Mouse (Mus musculus): ENCODE data around the gene Them7. TPM values are rescaled to one million over a fixed set of nuclear protein-coding genes. Genes with fewer than 3 reads are reported as not detected.
A peak's percentile ranks its signal among the peaks of the same experiment; 100 is the strongest.

Them7 gene
- total and polyA plus RNA-seq, 3 experiments, result not detected

DNA sequence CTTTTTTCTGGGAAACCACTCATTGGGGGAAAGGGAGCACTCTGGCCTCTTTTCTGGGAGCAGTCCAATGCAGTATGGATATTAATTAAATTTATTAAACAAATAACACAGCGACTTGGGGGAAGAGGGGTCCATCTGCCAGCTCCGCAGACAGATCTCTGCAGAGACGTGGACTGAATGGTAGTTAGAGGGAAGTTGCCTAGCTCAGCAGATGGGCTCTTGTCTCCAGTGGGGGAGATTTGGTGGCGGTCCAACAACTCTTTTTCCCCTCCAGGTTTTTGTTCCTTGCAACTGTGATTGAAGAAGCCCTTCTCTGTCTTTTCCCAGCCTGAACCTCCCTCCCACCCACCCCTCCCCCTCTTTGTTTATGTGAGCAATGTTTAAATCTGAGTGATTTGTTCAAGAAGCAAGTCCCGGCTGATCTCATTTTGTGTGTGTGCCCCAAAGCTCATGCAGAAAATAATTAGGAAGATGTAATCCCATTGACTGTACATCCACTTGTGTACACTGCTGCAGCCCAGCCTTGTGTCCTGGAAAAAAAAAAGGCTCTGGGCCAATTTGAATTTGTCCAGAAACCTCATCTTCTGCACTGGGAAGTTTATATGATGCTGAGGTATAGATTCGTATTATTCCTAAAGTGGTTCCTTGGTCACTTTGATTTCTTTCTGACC is 58.4 kb downstream of the Them7 start:
- ATAC-seq (ENCODE audit: extremely low read depth, insufficient number of reproducible peaks, low FRiP score, poor library complexity, severe bottlenecking) (no peak), DNase-seq (ENCODE audit: low spot score) (no peak)
- Histone ChIP-seq H3K4me1 (ENCODE audit: insufficient read depth, low read depth, low read length) (no peaks in the 10 kb centered on the region), H3K27me3 (ENCODE audit: insufficient read depth, low read length) (no peaks in the 10 kb centered on the region), H3K36me3 (replicated peaks) (no peaks in the 10 kb centered on the region), H3K4me3 (ENCODE audit: low read depth, low read length) (no peak overlapping the region), H3K9me3 (replicated peaks) (no peaks in the 10 kb centered on the region)
- TF ChIP-seq GATA2 (IDR thresholded peaks at IDR 0.05; ENCODE audit: borderline replicate concordance, low read depth, low read length), result no peak
- no peak for TF ChIP-seq GATA1 (IDR thresholded peaks at IDR 0.05; ENCODE audit: borderline replicate concordance, low read length)
- no peak for TF ChIP-seq TAL1 (conservative IDR thresholded peaks at IDR 0.05; ENCODE audit: low read depth, low read length)
- no peak for TF ChIP-seq CTCF (IDR thresholded peaks at IDR 0.05; ENCODE audit: low read depth, low read length)
- TF ChIP-seq POLR2AphosphoS5 (IDR thresholded peaks at IDR 0.05; ENCODE audit: insufficient replicate concordance, low read depth, low read length), result no peak

- DNase-seq (ENCODE audit: low spot score) (no peak), ATAC-seq (ENCODE audit: extremely low read depth, insufficient number of reproducible peaks, low FRiP score, poor library complexity, severe bottlenecking) (no peak)
- Histone ChIP-seq H3K27me3 (ENCODE audit: insufficient read depth, low read length) (no peaks in the 10 kb centered on the region), H3K9me3 (replicated peaks) (no peaks in the 10 kb centered on the region), H3K4me3 (ENCODE audit: low read depth, low read length) (no peak overlapping the region), H3K4me1 (ENCODE audit: insufficient read depth, low read depth, low read length) (no peaks in the 10 kb centered on the region), H3K36me3 (replicated peaks) (no peaks in the 10 kb centered on the region)
- no peak for TF ChIP-seq CTCF (IDR thresholded peaks at IDR 0.05; ENCODE audit: low read depth, low read length)
- no peak for TF ChIP-seq TAL1 (conservative IDR thresholded peaks at IDR 0.05; ENCODE audit: low read depth, low read length)
- no peak for TF ChIP-seq GATA2 (IDR thresholded peaks at IDR 0.05; ENCODE audit: borderline replicate concordance, low read depth, low read length)
- no peak for TF ChIP-seq POLR2AphosphoS5 (IDR thresholded peaks at IDR 0.05; ENCODE audit: insufficient replicate concordance, low read depth, low read length)
Measured at GRCm38 (mm10) chr2:105283811-105284210, 59.7 kb downstream of the Them7 start.

- H3K27me3 ChIP-seq (ENCODE audit: insufficient read depth, low read length), result no peaks in the 10 kb centered on the region
- TF ChIP-seq CTCF (IDR thresholded peaks at IDR 0.05; ENCODE audit: low read depth, low read length), result no peak
- no peak for TF ChIP-seq TAL1 (conservative IDR thresholded peaks at IDR 0.05; ENCODE audit: low read depth, low read length)
- no peak for TF ChIP-seq GATA2 (IDR thresholded peaks at IDR 0.05; ENCODE audit: borderline replicate concordance, low read depth, low read length)
- no peak for TF ChIP-seq GATA1 (IDR thresholded peaks at IDR 0.05; ENCODE audit: borderline replicate concordance, low read length)
- no peak for TF ChIP-seq POLR2AphosphoS5 (IDR thresholded peaks at IDR 0.05; ENCODE audit: insufficient replicate concordance, low read depth, low read length)
- DNase-seq (ENCODE audit: low spot score) (no peak), ATAC-seq (ENCODE audit: extremely low read depth, insufficient number of reproducible peaks, low FRiP score, poor library complexity, severe bottlenecking) (no peak)
- no peak overlapping the region for H3K4me3 ChIP-seq (ENCODE audit: low read depth, low read length)
- H3K9me3 ChIP-seq (replicated peaks), result no peaks in the 10 kb centered on the region
- no peaks in the 10 kb centered on the region for H3K4me1 ChIP-seq (ENCODE audit: insufficient read depth, low read depth, low read length)
- H3K36me3 ChIP-seq (replicated peaks), result no peaks in the 10 kb centered on the region
Measured at GRCm38 (mm10) chr2:105284855-105285254, 60.7 kb downstream of the Them7 start.

DNA sequence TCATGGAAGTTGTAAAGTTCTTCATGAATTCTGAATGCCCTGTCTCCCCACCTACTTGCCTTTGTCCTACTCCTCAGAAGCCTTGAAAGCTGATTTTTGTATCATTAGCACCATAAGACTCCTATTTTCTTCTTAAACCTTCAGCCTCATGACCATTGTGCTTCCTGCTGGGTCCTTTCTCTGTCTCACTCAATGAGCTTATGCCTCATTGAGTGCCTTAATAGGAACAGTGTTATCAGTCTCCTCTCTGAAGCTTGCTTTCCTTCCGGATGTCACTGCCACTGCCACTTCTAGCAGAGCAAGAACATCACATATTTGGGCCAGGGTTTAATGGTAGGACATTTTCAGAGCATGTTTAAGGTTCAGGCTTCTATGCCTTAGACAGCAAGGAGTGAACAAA is 71.7 kb downstream of the Them7 start:
- Histone ChIP-seq H3K9me3 (replicated peaks) (no peaks in the 10 kb centered on the region), H3K4me1 (ENCODE audit: insufficient read depth, low read depth, low read length) (no peaks in the 10 kb centered on the region), H3K4me3 (ENCODE audit: low read depth, low read length) (no peak overlapping the region), H3K36me3 (replicated peaks) (no peaks in the 10 kb centered on the region), H3K27me3 (ENCODE audit: insufficient read depth, low read length) (no peaks in the 10 kb centered on the region)
- TF ChIP-seq CTCF (IDR thresholded peaks at IDR 0.05; ENCODE audit: low read depth, low read length) (no peak), GATA2 (IDR thresholded peaks at IDR 0.05; ENCODE audit: borderline replicate concordance, low read depth, low read length) (no peak), GATA1 (IDR thresholded peaks at IDR 0.05; ENCODE audit: borderline replicate concordance, low read length) (no peak), POLR2AphosphoS5 (IDR thresholded peaks at IDR 0.05; ENCODE audit: insufficient replicate concordance, low read depth, low read length) (no peak), TAL1 (conservative IDR thresholded peaks at IDR 0.05; ENCODE audit: low read depth, low read length) (no peak)
- no peak for ATAC-seq (ENCODE audit: extremely low read depth, insufficient number of reproducible peaks, low FRiP score, poor library complexity, severe bottlenecking)
- DNase-seq (ENCODE audit: low spot score), result no peak

DNA sequence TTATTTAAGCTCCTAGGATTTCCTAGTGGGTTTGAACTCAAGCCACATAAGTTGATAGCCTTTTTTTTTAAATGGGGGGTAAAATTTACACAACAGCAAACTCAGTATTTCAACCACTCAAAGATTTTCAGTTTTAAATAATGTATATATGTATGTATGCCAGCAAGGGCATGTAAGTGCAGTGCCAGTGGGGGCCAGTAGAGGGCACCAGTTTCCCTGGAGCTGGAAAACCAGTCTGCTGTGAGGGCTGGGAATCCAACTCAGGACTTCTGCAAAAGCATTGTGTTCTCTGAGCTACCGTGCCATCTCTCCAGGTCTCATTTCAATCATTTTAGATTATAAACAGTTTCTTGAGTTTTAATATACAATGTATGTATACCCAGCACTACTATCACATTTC is 74.8 kb downstream of the Them7 start:
- TF ChIP-seq CTCF (IDR thresholded peaks at IDR 0.05; ENCODE audit: low read depth, low read length), result peak; percentile 54; the same call in 1 of the 2 replicates
- TF ChIP-seq TAL1 (conservative IDR thresholded peaks at IDR 0.05; ENCODE audit: low read depth, low read length), result no peak
- ATAC-seq (ENCODE audit: extremely low read depth, insufficient number of reproducible peaks, low FRiP score, poor library complexity, severe bottlenecking), result no peak
- Histone ChIP-seq H3K36me3 (replicated peaks) (no peaks in the 10 kb centered on the region), H3K27me3 (ENCODE audit: insufficient read depth, low read length) (peaks cover 2% of the 10 kb centered on the region; the same call in 1 of the 2 replicates), H3K4me1 (ENCODE audit: insufficient read depth, low read depth, low read length) (no peaks in the 10 kb centered on the region), H3K9me3 (replicated peaks) (no peaks in the 10 kb centered on the region), H3K4me3 (ENCODE audit: low read depth, low read length) (no peak overlapping the region)
- DNase-seq (ENCODE audit: low spot score), result no peak

- DNase-seq (ENCODE audit: low spot score), result no peak
- no peak for ATAC-seq (ENCODE audit: extremely low read depth, insufficient number of reproducible peaks, low FRiP score, poor library complexity, severe bottlenecking)
- Histone ChIP-seq H3K9me3 (replicated peaks) (no peaks in the 10 kb centered on the region), H3K36me3 (replicated peaks) (no peaks in the 10 kb centered on the region), H3K4me1 (ENCODE audit: insufficient read depth, low read depth, low read length) (no peaks in the 10 kb centered on the region), H3K27me3 (ENCODE audit: insufficient read depth, low read length) (peaks cover 2% of the 10 kb centered on the region; the same call in 1 of the 2 replicates), H3K4me3 (ENCODE audit: low read depth, low read length) (no peak overlapping the region)
- no peak for TF ChIP-seq GATA2 (IDR thresholded peaks at IDR 0.05; ENCODE audit: borderline replicate concordance, low read depth, low read length)
- no peak for TF ChIP-seq GATA1 (IDR thresholded peaks at IDR 0.05; ENCODE audit: borderline replicate concordance, low read length)
- no peak for TF ChIP-seq CTCF (IDR thresholded peaks at IDR 0.05; ENCODE audit: low read depth, low read length)
- TF ChIP-seq POLR2AphosphoS5 (IDR thresholded peaks at IDR 0.05; ENCODE audit: insufficient replicate concordance, low read depth, low read length), result no peak
- TF ChIP-seq TAL1 (conservative IDR thresholded peaks at IDR 0.05; ENCODE audit: low read depth, low read length), result no peak
Measured at GRCm38 (mm10) chr2:105301082-105301481, 77.0 kb downstream of the Them7 start.
